Mouse (Mus musculus) brain, embryonic 14.5 days (tissue): ENCODE measurements around the gene Mdn1.

Experiments used
- CTCF ChIP-seq: fragments of 200-500 bp; IDR thresholded peaks from 2 replicates; pipeline ENCODE4 v1.5.1; 2012; ENCODE audit warnings: inconsistent platforms, mild to moderate bottlenecking, moderate library complexity, borderline replicate concordance; ENCODE audit not compliant: insufficient read depth, insufficient read length; ENCODE audit errors: extremely low read depth
- POLR2A ChIP-seq: fragments of 200-500 bp; IDR thresholded peaks from 2 replicates; pipeline ENCODE4 v1.6.1; 2012; ENCODE audit warnings: mild to moderate bottlenecking, inconsistent platforms, borderline replicate concordance; ENCODE audit not compliant: poor library complexity, insufficient read depth, insufficient read length, severe bottlenecking; ENCODE audit errors: extremely low read depth

GRCm38 (mm10) chr4:32748396-32748795 is 91.5 kb downstream of the Mdn1 start:
- TF ChIP-seq CTCF (no peak), POLR2A (no peak)
